Mouse (Mus musculus) right cerebral cortex, adult 18-20 months (tissue): ENCODE measurements at regions not wholly inside any gene's neighbourhood (a gene's known extent, or its start where the extent isn't known, plus 50 kb on each side); places are given as distances from the start of the nearest gene placed in this dataset.

Source experiments
- DNase-seq: peaks from one replicate; pipeline ENCODE4 v3.0.0; 2022; ENCODE audit warnings: mixed read lengths

GRCm38 (mm10) chr13:101625922-101626321, 142.1 kb downstream of the Pik3r1 start:
- DNase-seq, result no peak

- DNase-seq, result no peak
Measured at GRCm38 (mm10) chr13:101624179-101624581, 143.8 kb downstream of the Pik3r1 start.

GRCm38 (mm10) chr13:101622649-101623048, 145.4 kb downstream of the Pik3r1 start:
- DNase-seq, result no peak

GRCm38 (mm10) chr13:101620660-101621059, 147.4 kb downstream of the Pik3r1 start:
- DNase-seq, result no peak

- no peak for DNase-seq
Measured at GRCm38 (mm10) chr13:101619154-101619553, 148.9 kb downstream of the Pik3r1 start.

- no peak for DNase-seq
Measured at GRCm38 (mm10) chr13:101612786-101613185, 155.2 kb downstream of the Pik3r1 start.

- DNase-seq, result no peak
Measured at GRCm38 (mm10) chr13:101611725-101612124, 156.3 kb downstream of the Pik3r1 start.

GRCm38 (mm10) chr13:101606184-101606730, 161.8 kb downstream of the Pik3r1 start:
- DNase-seq, result no peak

GRCm38 (mm10) chr13:101605685-101606084, 162.3 kb downstream of the Pik3r1 start:
- no peak for DNase-seq

- DNase-seq, result no peak
Measured at GRCm38 (mm10) chr13:101605051-101605450, 163.0 kb downstream of the Pik3r1 start.

GRCm38 (mm10) chr13:101598126-101598485, 169.9 kb downstream of the Pik3r1 start:
- DNase-seq, result no peak

- DNase-seq, result no peak
Measured at GRCm38 (mm10) chr13:101597243-101598125, 170.5 kb downstream of the Pik3r1 start.

- DNase-seq, result no peak
Measured at GRCm38 (mm10) chr13:101594511-101595175, 173.4 kb downstream of the Pik3r1 start.

- DNase-seq, result no peak
Measured at GRCm38 (mm10) chr13:101592355-101592754, 175.7 kb downstream of the Pik3r1 start.

- no peak for DNase-seq
Measured at GRCm38 (mm10) chr13:101588905-101589304, 179.1 kb downstream of the Pik3r1 start.

- no peak for DNase-seq
Measured at GRCm38 (mm10) chr13:101586787-101587186, 181.2 kb downstream of the Pik3r1 start.

GRCm38 (mm10) chr13:101576481-101576880, 191.5 kb downstream of the Pik3r1 start:
- no peak for DNase-seq

- DNase-seq, result no peak
Measured at GRCm38 (mm10) chr13:101572809-101573590, 195.0 kb downstream of the Pik3r1 start.

- no peak for DNase-seq
Measured at GRCm38 (mm10) chr13:101572246-101572645, 195.8 kb downstream of the Pik3r1 start.

GRCm38 (mm10) chr13:101570034-101570433, 198.0 kb downstream of the Pik3r1 start:
- no peak for DNase-seq

- DNase-seq, result no peak
Measured at GRCm38 (mm10) chr13:101568985-101569631, 198.9 kb downstream of the Pik3r1 start.

GRCm38 (mm10) chr13:101565323-101565722, 202.7 kb downstream of the Pik3r1 start:
- no peak for DNase-seq
